Mouse (Mus musculus): ENCODE data around the gene Tspan5.

The Tspan5 gene

DNA sequence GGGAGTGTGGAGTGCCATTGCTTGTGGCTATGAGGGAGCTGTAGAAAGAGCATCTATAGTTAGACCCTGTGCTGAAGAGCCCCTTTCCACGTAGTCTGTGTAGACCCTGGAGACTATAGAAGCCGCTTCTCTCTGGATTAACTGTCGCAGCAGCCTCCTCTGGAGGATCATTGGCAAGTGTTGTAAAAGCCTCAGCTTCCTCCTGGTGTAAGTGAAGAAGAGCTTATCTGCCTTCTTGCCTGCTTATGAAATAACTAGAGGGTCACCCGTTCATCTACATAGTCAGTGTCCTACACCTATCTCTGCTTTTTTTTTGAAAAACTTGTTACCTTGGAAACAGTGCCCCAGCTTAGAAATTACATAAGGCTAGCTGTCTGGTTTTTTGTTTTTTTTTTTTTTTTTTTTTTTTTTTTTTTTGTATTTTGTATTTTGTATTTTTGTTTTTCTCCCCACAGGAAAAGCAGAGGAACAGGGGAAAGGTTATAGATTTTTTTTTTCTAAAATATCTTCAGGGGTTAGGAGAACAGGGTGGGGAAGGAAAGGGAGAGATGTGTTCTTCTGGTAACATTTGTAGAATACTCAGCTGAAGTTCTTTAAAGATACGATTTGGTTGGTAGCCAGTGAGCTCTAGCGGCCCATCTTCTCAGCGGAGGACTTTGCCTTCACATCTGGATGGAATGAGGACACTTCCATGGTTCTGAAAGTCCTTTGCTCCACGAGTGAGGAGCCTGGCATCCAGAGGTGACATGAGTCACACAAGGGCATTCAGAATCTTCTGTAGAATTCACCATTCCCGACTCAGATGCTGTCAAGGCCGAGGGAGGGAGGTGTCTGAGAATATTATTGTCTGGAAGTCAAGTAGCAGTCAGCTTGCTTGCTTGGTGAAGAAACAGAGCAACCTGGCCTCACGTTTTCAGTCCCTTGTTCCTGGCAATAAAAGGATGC lies 62.4 kb downstream of the Tspan5 start:
- in situ Hi-C loops (cut with MboI; ENCODE audit: low sequenced_read_pairs) = no loop called here

DNA sequence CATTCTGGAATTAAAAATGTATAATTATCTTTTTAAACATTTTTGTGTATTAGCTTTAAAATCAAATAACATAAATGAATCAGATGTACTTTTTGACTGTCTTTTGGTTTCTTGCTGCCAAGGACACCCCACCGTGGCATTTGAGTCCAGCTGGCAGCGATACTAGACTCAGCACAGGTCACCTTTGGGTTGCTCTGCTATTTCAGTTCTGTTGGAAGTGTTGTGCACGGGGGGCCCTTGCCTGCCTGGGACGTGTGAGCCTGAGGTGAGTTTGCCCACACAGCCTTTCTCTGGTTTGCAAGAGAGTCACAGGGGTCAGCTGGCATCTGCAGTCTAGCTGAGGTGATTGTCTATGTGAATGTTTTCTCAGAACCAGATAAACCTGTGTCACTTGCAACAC lies 65.8 kb downstream of the Tspan5 start:
- in situ Hi-C loops (cut with MboI; ENCODE audit: low sequenced_read_pairs) = no loop called here

DNA sequence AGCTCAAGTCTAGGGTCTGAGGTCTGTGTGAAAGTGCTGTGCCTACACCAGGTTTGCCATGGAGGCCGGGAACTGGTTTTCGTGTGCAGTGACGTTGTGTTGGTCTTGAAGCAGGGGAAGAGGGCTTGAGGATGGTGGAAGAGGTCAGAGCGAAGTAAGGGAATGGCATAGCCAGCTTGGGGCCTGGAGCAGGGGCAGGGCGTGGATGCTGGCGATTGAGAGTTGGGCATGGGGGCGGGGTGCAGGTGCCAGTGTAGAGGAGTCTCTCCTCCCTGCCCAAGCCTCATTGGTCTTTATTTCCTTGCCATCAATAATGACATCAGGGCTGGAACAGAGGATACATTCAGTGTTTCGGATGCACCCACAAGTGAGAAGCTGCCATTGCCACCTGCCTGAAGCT lies 67.5 kb downstream of the Tspan5 start:
- in situ Hi-C loops (cut with MboI; ENCODE audit: low sequenced_read_pairs) = no loop called here

DNA sequence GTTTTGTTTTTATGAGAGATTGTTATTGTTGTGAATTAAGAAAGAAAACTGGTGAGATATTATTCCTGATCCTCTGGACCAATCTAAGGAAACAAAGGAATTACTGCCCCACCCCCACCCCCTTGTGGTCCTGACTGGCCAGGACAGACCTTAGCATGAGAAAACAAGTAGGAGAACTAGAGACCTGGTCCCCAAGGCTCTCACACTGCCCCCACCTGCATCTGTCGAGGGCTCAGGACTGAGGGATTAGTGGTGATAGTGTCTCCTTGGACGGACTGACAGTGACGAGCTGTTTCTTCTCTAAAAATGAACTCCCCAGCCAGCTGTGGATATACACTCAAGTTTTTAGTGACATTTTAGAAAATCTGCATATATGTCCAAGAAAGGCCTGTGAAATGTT lies 70.6 kb downstream of the Tspan5 start:
- in situ Hi-C loops (cut with MboI; ENCODE audit: low sequenced_read_pairs) = no loop called here

DNA sequence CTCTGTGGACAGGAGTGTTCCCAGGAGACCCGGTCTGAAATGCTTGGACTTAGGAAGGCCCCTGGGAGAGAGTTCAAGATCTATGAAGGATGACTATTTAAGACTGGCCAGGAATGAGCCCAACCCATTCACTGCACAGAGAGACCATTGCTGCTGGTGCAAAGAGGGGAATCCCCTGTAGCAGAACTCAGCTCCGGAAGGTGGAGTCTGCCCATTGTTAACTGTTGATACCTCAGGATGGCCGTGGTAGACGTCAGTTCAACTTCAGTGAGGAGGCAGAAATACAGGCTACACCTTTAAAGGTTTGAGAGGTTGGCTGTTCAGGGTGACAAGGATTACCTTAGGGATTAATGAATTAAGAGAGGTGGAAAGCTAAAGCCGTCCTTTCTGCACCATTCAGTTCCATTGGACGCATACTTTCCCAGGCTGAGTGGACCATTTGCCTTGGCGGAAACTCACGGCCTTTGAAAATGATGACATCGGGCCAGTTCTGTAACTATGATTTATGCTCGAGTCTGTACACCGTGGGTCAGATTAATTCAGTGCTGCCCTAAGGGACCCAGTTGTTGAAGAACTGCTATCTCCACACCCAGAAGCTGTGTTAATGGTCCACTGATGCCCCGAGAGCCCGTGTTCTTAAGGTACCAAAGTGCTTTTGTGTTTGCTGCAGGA lies 71.3 kb downstream of the Tspan5 start:
- in situ Hi-C loops (cut with MboI; ENCODE audit: low sequenced_read_pairs) = no loop called here

DNA sequence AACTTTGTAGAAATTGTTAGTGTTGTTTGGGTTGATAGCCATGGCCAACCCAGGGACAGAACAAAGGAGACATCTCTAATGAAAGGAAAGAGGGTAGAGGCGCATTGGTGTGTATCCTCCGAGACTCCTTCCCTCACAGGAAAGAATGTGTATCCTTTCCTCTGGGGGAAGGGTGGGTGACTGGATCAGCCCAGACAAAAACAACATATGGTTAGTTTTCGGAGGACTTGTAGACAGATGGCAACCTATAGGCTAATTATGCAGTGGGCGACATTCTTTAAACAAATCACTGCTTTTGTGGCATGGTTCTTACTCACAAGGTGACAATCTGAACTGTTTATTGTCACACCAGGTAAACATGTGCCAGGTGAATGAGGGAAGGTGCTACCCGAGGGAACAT lies 72.5 kb downstream of the Tspan5 start:
- in situ Hi-C loops (cut with MboI; ENCODE audit: low sequenced_read_pairs) = no loop called here

DNA sequence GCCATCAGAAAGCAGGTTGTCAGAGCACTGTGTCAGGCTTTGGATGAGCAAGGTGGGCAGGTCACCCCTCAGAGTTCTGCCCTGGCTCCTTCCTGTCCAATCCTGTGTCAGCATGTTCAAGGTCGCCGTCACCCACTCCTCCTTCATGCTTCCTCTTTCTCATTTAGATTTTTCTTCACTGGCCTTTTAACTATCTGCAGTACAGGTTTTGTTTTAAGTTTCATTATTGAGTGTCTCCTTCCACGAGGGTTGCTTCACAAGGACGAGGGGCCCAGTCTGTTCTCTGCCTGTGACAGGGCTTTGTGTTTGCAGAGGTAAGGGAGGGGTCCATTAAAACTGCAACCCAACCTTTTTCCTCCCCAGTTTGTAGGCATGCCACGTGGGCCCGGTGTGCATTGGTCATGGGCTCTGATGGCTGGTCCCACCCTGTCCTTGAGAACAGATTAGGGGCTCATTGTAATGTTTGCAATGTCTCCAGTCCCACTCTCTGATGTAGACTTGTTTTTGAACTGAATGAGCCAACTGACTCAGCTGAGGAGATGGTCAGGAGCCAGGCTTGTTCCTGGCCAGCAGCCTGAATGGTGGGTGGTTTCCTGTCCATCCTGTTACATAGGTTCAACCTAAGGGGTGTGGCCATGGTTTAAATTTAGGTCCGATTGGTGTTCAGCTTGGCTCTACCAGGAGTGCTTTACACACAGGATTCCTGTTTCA lies 73.3 kb downstream of the Tspan5 start:
- in situ Hi-C loops (cut with MboI; ENCODE audit: low sequenced_read_pairs) = no loop called here

DNA sequence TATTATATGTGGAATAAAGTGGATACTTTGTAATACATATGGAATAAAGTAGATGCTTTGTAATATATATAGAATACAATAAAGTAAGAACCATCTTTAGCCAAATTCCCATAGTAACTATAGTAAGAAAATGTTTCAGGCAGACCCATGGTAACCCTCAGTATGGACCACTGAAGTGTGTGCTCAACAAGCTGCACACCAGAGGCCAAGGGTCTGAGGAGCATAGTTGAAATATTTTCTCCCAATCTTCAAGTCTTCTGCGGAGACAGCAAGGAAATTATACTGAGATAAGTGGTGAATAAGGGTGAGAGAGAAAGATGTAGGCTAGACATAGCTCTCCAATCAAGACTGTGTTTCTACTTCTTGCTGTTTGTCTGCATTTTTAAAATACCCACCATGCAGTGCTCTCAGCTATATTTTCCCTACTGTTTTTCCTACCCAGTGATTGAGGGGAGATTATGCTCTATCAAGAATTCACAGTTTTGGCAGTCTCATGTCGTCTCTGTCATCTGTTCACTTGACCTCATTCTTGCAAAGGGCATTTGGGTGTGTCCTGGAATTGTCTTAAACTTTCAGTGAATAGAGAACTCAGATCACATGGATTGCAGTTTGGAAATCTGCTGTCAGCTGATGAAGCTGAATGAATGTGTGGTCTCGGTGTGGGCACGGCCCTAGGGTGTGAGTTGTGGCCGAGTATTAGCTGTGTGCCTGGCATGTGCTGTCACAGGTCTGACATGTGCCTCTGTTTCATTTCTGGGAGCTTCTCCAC lies 75.1 kb downstream of the Tspan5 start:
- in situ Hi-C loops (cut with MboI; ENCODE audit: low sequenced_read_pairs) = no loop called here

DNA sequence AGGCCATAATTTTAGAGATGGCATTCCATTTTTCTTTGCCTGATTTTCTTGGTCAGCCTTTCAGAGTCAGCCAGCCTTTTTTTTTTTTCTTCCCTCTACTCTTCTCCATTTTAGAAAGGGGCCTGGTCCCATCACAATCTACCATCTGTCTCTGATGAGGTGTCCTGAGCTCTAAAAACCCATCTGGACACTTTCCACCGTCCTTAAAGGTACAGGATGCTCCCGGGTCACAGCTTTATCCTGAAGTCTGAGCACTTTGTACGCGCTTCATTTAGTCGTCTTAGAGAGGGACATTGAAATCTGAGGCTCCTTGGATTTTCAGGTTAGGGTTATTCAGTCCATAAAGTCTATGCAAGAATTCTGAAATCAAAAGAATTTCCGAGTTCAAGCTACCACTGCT lies 77.9 kb downstream of the Tspan5 start:
- in situ Hi-C loops (cut with MboI; ENCODE audit: low sequenced_read_pairs) = no loop called here

DNA sequence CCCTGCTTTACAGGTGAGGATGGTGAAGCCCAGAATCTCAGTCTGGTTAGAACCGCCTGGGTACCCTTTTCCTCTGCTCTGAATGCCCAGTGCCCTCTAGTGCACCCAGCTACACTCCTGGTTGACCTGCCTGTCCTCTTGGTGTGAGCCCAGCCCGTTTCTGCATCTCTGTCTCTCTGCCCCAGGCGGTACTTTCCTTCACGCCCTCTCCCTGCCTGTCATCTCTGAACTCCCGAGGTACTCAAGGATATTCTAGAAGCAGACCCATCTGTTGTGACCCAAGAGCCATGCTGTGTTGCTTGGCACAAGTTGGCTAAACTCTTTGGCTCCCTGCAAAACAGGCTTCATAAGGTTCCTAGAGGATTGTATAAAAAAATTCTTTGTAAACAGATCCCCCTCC lies 78.3 kb downstream of the Tspan5 start:
- in situ Hi-C loops (cut with MboI; ENCODE audit: low sequenced_read_pairs) = no loop called here

DNA sequence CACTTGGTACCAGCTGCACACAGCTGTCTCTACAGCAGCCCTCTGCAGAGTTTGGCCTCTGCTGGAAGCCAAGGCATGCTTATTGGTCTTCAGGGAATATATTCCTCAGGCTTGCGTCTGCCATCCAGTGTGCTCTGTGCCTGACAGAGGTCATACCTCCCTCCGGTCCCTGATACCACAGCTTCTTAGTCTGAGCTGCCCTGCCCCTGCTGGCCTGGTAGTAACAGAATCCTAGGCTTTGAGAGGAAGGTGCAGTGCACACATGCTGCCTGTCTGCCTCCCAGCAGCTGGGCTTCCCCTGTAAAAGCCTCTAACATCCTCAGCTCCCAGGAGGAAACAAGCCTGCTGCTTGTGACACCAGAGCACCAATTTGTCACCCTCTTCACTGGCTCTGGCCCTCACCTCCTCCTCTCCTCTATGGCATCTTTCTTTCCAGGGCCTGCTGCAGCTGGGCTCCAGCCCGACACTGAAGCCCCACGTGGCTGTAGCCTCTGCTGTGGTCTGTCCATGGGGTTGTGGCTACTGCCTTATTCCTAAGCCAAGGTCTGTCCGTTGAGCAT lies 80.0 kb downstream of the Tspan5 start:
- in situ Hi-C loops (cut with MboI; ENCODE audit: low sequenced_read_pairs) = no loop called here

DNA sequence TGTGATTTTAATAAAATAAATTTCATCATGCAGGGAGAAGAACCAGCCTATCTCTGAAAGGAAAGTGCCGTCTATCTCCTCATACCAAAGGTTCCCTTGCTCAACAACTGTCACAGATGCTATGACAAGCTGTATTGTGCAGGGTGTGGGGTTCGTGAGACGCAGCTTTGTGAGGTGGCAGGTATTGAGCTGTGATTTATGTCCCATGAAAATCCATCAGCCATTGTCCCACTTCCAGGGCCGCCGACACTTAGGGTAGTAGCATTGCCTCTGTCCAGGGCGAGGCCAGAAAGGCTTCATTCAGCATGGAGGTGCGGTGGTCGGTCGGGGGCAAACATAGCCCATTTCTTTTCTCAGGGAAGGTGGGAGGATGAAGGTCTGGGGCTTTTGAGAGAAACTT lies 81.9 kb downstream of the Tspan5 start:
- in situ Hi-C loops (cut with MboI; ENCODE audit: low sequenced_read_pairs) = no loop called here

DNA sequence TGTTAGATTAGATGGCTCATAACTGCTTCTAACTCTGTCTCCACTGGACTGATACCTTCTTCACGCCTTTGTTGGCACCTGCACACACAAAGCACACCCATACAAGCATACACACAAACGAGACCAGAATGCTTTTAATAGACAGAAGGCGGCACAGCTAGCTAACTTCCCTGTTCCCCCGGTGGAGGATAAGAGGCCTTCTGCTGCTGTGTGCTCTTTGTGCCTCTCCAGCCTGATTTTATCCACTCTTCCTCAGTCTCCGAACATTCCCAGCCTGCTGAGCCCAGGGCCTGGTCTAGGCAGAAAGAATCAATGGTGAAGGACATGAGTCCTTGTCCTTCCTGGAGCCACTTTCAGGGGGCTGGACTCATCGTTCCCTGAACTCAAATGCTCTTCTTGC lies 83.3 kb downstream of the Tspan5 start:
- in situ Hi-C loops (cut with MboI; ENCODE audit: low sequenced_read_pairs) = no loop called here

DNA sequence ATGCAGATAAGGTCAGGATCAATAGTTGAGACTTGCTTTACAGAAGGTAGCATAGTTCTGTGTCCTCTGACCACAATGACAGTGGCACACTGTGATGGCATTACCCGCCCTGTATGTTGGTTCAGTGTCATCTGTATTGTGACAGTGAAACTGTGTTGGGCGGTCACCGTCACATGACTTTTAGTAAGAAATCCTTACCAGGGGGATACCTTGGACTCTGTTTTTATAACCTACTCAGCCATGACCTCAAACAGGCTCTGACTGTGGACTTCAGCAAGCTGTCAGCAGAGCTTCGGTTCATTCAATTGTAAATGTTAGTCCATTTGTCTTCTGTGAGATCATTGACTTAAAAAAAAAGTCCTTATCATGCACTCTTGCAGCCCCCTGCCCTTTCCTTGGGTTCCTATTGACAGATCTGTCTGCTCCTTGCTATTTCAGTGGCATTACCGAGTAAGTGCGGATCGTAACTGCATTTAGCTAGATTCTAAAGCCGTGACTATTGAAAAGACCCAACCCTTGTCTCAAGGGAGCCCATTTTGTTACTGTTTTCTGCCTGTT lies 84.3 kb downstream of the Tspan5 start:
- in situ Hi-C loops (cut with MboI; ENCODE audit: low sequenced_read_pairs) = no loop called here

DNA sequence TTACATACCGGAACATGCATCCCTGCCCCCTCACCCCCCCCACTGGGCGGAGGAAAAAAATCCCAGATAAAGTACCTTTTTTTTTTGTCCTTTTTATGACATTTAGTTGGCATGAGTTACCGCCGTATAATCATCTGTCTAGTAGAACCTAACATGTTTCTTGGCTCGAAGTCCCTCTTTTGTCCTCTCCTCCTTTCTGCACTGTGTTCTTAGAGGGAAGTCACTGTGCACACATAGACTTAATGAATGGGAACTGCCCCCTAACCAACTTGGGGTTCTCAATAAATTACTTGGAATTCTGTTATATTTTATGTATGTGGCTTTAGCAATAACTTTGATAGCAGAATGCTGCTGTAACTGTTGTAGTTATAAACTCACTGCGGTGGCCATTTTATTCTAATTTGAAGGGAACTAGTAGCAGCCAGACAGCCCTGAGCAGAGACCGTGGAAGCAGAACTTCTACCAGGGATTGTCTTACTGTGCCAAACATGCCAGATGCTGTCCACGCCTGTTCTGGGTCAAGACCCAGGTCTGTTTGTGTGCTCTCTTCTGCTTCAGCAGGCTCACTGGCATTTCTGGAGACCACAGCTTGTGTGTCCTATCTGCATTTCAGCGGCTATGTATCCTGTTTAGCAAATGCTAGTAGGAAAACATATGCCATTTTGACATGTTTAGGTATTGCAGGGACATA lies 91.0 kb downstream of the Tspan5 start:
- in situ Hi-C loops (cut with MboI; ENCODE audit: low sequenced_read_pairs) = no loop called here

DNA sequence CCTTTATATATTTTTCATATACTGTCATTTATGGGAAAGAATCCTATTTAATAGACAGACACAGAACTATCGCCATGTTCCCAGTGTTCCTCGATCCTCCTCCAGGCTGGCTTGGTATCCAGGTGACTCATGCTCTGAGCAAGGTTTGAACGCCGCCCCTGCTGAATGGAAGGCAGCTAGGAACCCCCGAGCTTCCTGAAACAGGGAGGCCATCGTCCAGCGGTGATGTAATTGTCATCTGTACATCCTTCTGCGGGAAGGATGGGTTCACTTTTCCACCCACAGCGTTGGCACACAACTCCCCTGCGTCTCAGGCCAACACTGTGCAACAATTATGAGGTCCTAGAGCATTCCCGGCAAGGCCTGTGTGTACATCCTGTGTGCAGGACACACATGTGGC lies 92.2 kb downstream of the Tspan5 start:
- in situ Hi-C loops (cut with MboI; ENCODE audit: low sequenced_read_pairs) = no loop called here

DNA sequence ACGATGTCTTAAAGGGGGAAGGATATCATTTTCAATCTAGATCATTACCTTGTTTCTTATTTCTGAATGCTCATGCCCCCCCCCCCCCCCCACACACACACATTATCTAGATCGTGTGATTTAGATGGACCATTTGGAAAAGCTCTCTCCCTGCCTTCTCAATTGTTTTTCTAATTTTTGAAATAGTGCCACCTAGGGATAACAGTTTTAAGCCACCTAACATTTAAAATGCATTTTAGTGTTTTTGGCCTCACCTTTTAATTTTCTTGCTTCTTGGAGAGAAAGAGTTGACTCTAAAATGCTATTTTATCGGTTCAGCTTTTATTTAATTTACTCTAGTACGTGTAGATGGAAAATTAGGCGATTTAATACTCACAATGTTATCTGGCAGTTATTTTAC lies 94.9 kb downstream of the Tspan5 start:
- in situ Hi-C loops (cut with MboI; ENCODE audit: low sequenced_read_pairs) = no loop called here

DNA sequence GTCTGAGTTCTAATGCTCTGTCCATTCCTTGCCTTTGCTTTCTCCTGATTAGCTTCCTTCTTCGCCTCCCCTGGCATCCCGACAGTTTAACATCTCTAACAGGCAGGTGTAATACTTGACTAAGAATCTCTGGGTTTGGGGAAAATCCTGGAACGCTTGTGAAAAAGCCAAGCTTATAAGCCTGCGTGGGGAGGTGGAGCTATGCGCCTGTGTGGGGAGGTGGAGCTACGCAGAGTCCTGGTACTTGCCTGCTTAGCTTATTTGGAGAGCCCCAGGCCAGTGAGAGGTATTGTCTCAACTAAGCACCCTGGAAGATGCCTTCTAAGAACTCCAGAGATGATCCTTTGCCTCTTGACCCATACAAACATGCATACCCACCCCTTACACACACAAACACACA lies 95.7 kb downstream of the Tspan5 start:
- in situ Hi-C loops (cut with MboI; ENCODE audit: low sequenced_read_pairs) = no loop called here

DNA sequence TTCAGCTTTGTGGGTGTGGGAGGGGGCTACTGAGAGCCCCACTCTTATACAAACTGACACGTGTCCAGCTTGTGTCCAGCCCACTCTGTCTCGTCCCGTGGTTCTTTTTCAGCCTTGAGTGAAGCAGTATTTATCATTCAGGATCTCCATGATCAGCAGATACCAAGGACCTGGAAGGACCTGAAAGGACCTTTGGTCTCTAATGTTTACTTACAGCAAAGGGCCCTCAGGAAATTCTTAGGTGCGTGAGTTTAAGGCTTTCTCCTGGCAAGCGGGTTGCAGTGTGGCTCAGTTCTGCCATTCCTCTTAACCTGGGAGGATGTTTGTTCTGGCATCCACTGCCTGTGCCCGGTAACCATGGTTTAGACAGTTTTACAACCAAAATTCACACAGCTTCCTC lies 97.7 kb downstream of the Tspan5 start:
- in situ Hi-C loops (cut with MboI; ENCODE audit: low sequenced_read_pairs) = no loop called here

DNA sequence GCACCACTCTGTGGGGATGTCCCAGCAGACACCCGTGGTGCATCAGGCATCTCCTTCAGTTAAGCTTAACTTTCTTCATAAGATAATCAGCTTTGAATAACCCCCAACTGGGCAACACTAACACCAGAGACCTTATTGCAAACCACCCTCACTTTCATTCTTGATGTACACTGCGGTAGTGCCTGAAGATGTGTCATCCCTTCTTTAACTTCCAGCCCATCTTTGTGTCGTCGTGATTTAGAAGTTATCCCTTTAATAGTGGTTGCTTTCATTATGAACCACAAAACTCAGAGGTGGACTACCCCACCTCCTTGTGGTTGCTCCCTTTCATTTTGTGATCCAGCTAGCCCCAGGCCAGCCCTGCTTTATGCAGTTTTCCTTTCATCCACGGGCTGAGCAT lies 99.3 kb downstream of the Tspan5 start:
- in situ Hi-C loops (cut with MboI; ENCODE audit: low sequenced_read_pairs) = no loop called here

All from CH12F3 (cell line).